Mouse (Mus musculus) cortical plate, adult 2 months (tissue): ENCODE data around the gene Tspear.

ENCODE experiments used
- CTCF ChIP-seq: fragments of 200-500 bp; IDR thresholded peaks from 2 replicates; pipeline ENCODE4 v1.5.1; 2011; ENCODE audit warnings: mild to moderate bottlenecking, control low read depth, low read length; ENCODE audit not compliant: insufficient read depth; ENCODE audit errors: extremely low read depth
- POLR2A ChIP-seq: fragments of 200-500 bp; IDR thresholded peaks from 2 replicates; pipeline ENCODE4 v1.6.1; 2011; ENCODE audit warnings: mild to moderate bottlenecking, low read length, control low read depth; ENCODE audit not compliant: insufficient read depth; ENCODE audit errors: extremely low read depth

DNA sequence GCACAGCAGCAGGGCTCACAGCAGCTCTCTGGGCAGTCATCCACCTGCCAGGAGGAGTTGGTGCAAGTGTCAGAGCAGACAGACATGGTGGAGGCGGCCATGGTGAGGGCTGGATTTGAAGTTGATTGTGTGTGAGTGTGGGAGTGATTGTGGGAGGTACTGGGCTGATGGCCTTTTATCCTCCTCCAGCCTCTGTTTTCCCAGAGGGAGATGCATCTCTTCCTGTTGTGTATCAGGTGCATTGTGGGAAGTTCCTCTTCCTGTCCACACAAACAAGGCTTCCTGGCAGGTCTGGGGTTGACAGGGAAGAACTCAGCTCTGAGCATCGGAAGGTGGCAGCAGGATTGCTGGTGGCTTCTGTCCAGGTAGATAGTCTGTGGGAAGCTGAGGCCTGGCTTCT is 108.6 kb downstream of the Tspear start, which contains the start of gene Gm9639:
- TF ChIP-seq POLR2A (no peak), CTCF (no peak)
